Mouse (Mus musculus): ENCODE results near the gene Tmcc1. TPM values are rescaled to one million over a fixed set of nuclear protein-coding genes. Genes with fewer than 3 reads are reported as not detected.
A peak's percentile ranks its signal among the peaks of the same experiment; 100 is the strongest.
"Not testable (repeated sequence)": the region's sequence is repeated elsewhere in the genome, so short reads cannot be mapped to it uniquely, and the experiment has no call there.

Tmcc1 gene
- polyA plus RNA-seq, 1 experiment from 2014 or later: 35.0 TPM

GRCm38 (mm10) chr6:116192809-116193311 is 426 bp downstream of the Tmcc1 start:
- peak overlapping the region; percentile 80 for H3K4me2 ChIP-seq
- peak; percentile 90 for ATAC-seq (ENCODE audit: low FRiP score)
- no peaks in the 10 kb centered on the region for H3K9me3 ChIP-seq
- peak overlapping the region; percentile 91 for H3K27ac ChIP-seq
- H3K36me3 ChIP-seq: no peaks in the 10 kb centered on the region
- 0 out of 2 replicates have a peak, but pooled peaks cover 5% of the 10 kb centered on the region for H3K27me3 ChIP-seq
- H3K9ac ChIP-seq: peak overlapping the region; percentile 96
- H3K4me1 ChIP-seq (replicated peaks): peaks cover 34% of the 10 kb centered on the region
- H3K4me3 ChIP-seq: peak overlapping the region; percentile 93
- under 1% methylated on average over 28 of the region's 51 CpGs for WGBS

DNA sequence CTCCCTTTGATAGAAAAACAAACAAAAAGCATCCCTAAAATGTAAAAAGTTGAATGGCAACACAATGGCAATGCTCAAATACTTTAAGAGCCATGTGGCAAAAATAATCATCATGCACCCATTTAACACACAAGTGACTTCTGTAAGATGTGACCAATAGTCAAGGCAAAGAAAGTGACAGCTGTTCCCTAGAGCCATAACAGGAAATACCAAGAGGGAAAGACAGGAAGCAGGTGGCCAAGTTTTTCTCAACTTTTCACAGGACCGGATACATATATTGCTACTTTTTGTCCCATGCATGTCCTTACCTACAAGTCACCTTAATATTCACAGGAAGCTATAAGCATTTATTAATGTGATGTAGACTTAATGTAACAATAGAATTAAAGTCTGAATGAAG is 3.9 kb downstream of the Tmcc1 start:
- H3K4me1 ChIP-seq (replicated peaks): peaks cover 33% of the 10 kb centered on the region
- no peaks in the 10 kb centered on the region for H3K36me3 ChIP-seq
- no peaks in the 10 kb centered on the region for H3K27me3 ChIP-seq
- WGBS: 81% methylated on average over 1 of the region's 1 CpGs
- no peak overlapping the region for H3K9ac ChIP-seq
- H3K27ac ChIP-seq: no peak overlapping the region
- no peak overlapping the region for H3K4me2 ChIP-seq
- H3K9me3 ChIP-seq: no peaks in the 10 kb centered on the region
- no peak for ATAC-seq (ENCODE audit: low FRiP score)
- no peak overlapping the region for H3K4me3 ChIP-seq

GRCm38 (mm10) chr6:116186485-116186884 is 6.8 kb downstream of the Tmcc1 start:
- Histone ChIP-seq H3K9me3 (no peaks in the 10 kb centered on the region), H3K36me3 (peaks cover 3% of the 10 kb centered on the region; the same call in 1 of the 2 replicates), H3K4me3 (no peak overlapping the region), H3K27ac (no peak overlapping the region), H3K27me3 (no peaks in the 10 kb centered on the region), H3K9ac (no peak overlapping the region), H3K4me1 (replicated peaks) (peaks cover 26% of the 10 kb centered on the region), H3K4me2 (no peak overlapping the region)
- ATAC-seq (ENCODE audit: low FRiP score): no peak
- 55% methylated on average over 2 of the region's 2 CpGs for WGBS

GRCm38 (mm10) chr6:116183509-116183908 is 9.8 kb downstream of the Tmcc1 start:
- Histone ChIP-seq H3K4me3 (no peak overlapping the region), H3K9me3 (no peaks in the 10 kb centered on the region), H3K9ac (no peak overlapping the region), H3K27ac (no peak overlapping the region), H3K27me3 (no peaks in the 10 kb centered on the region), H3K4me2 (no peak overlapping the region), H3K36me3 (peaks cover 16% of the 10 kb centered on the region), H3K4me1 (replicated peaks) (peaks cover 6% of the 10 kb centered on the region)
- WGBS: 91% methylated on average over 5 of the region's 5 CpGs
- no peak for ATAC-seq (ENCODE audit: low FRiP score)

- Histone ChIP-seq H3K9ac (no peak overlapping the region), H3K4me1 (replicated peaks) (peaks cover 6% of the 10 kb centered on the region; the same call in 1 of the 2 replicates), H3K4me2 (no peak overlapping the region), H3K9me3 (no peaks in the 10 kb centered on the region), H3K4me3 (no peak overlapping the region), H3K27ac (no peak overlapping the region), H3K36me3 (peaks cover 21% of the 10 kb centered on the region), H3K27me3 (no peaks in the 10 kb centered on the region)
- WGBS: 69% methylated on average over 3 of the region's 3 CpGs
- no peak for ATAC-seq (ENCODE audit: low FRiP score)
These were observed 12.6 kb downstream of the Tmcc1 start for GRCm38 (mm10) chr6:116180731-116181130.

DNA sequence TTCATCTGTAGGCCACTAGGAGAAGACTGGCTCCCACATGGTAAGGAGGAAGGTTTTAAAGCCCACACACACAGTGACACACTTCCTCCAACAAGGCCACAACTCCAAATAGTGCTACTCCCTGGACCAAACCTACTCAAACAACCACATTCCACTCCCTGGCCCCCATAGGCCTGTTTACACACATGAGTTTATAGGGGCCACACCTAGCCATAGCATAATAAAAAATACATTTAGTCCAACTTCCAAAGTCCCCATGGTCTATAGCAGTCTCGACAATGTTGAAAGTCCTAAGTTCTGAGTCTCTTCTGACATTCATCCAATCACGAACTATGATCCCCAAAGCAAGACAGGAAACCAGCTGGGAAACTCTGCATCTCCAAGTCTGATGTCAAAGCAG is 14.9 kb downstream of the Tmcc1 start:
- H3K4me1 ChIP-seq (replicated peaks): peaks cover 6% of the 10 kb centered on the region; the same call in 1 of the 2 replicates

GRCm38 (mm10) chr6:116173511-116174099 is 19.7 kb downstream of the Tmcc1 start:
- peaks cover 20% of the 10 kb centered on the region for H3K36me3 ChIP-seq
- H3K4me2 ChIP-seq; H3K4me3 ChIP-seq; H3K27ac ChIP-seq; H3K27me3 ChIP-seq; ATAC-seq (ENCODE audit: low FRiP score); H3K9me3 ChIP-seq; H3K4me1 ChIP-seq (replicated peaks); H3K9ac ChIP-seq: not testable (repeated sequence)
- 72% methylated on average over 37 of the region's 37 CpGs for WGBS

More for the DNA sequence above, 14.9 kb downstream of the Tmcc1 start:
- Histone ChIP-seq H3K4me3 (no peak overlapping the region), H3K9ac (no peak overlapping the region), H3K27ac (no peak overlapping the region), H3K4me2 (no peak overlapping the region), H3K9me3 (no peaks in the 10 kb centered on the region), H3K36me3 (peaks cover 27% of the 10 kb centered on the region), H3K27me3 (no peaks in the 10 kb centered on the region)
- 97% methylated on average over 2 of the region's 2 CpGs for WGBS
- ATAC-seq (ENCODE audit: low FRiP score): no peak

DNA sequence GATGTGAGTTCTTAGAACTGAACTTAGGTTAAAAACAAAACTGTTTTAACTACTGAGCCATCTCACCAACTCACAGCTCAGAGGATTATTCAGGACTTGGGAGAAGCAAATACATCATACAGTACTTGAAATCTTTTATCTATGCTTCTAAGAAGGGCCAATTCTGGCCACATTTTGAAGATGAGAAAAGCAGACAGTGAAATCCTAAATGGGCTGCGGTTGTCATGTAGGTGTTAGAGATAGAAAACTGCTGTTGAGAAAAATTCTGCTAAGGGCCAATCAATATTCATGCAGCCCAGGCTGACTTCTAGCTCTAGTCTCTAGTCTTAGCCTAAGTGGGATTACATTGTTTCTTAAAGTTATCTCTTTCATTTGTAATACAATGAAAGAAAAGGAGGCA is 26.9 kb downstream of the Tmcc1 start:
- Histone ChIP-seq H3K4me2 (no peak overlapping the region), H3K9ac (no peak overlapping the region), H3K27ac (no peak overlapping the region), H3K36me3 (peaks cover 14% of the 10 kb centered on the region), H3K4me3 (no peak overlapping the region), H3K27me3 (no peaks in the 10 kb centered on the region), H3K4me1 (replicated peaks) (no peaks in the 10 kb centered on the region), H3K9me3 (no peaks in the 10 kb centered on the region)
- WGBS: 98% methylated on average over 1 of the region's 1 CpGs
- ATAC-seq (ENCODE audit: low FRiP score): no peak

- Histone ChIP-seq H3K9ac (no peak overlapping the region), H3K4me3 (no peak overlapping the region), H3K4me2 (no peak overlapping the region), H3K27me3 (no peaks in the 10 kb centered on the region), H3K4me1 (replicated peaks) (peaks cover 11% of the 10 kb centered on the region), H3K9me3 (no peaks in the 10 kb centered on the region), H3K36me3 (no peaks in the 10 kb centered on the region; the same call in 1 of the 2 replicates), H3K27ac (no peak overlapping the region)
- no peak for ATAC-seq (ENCODE audit: low FRiP score)
- 29% methylated on average over 3 of the region's 3 CpGs for WGBS
These were observed 38.2 kb downstream of the Tmcc1 start for GRCm38 (mm10) chr6:116154854-116155624.

DNA sequence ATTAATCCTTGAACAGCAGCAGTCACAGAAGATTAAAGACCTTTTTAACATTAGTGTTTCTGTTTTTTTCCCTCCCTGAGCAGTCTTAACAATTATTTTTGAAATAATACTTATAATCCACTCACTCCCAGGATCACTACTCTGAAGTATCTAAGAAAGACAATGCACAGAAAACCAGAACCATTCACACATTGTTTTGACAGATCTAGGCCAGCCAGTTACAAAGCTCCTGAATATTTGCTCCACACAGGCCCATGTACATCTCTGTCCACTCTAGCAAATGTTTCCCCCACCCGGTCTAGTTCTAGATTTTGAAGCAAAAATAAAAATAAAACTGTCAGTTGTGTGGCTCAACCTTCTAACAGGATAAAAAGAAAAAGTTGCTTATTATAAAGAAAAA is 45.9 kb downstream of the Tmcc1 start:
- no peaks in the 10 kb centered on the region for H3K27me3 ChIP-seq
- WGBS: 80% methylated on average over 1 of the region's 1 CpGs

GRCm38 (mm10) chr6:116141696-116142095 is 51.6 kb downstream of the Tmcc1 start:
- H3K9me3 ChIP-seq: no peaks in the 10 kb centered on the region
- no peak overlapping the region for H3K27ac ChIP-seq
- no peak overlapping the region for H3K9ac ChIP-seq
- no peaks in the 10 kb centered on the region for H3K36me3 ChIP-seq
- H3K27me3 ChIP-seq: no peaks in the 10 kb centered on the region
- H3K4me1 ChIP-seq (replicated peaks): peaks cover 11% of the 10 kb centered on the region; the same call in 1 of the 2 replicates
- WGBS: 60% methylated on average over 2 of the region's 2 CpGs
- ATAC-seq (ENCODE audit: low FRiP score): no peak
- H3K4me3 ChIP-seq: no peak overlapping the region
- no peak overlapping the region for H3K4me2 ChIP-seq

More for the DNA sequence above, 45.9 kb downstream of the Tmcc1 start:
- no peak overlapping the region for H3K9ac ChIP-seq
- no peak for ATAC-seq (ENCODE audit: low FRiP score)
- no peak overlapping the region for H3K27ac ChIP-seq
- H3K9me3 ChIP-seq: no peaks in the 10 kb centered on the region
- H3K36me3 ChIP-seq: no peaks in the 10 kb centered on the region; the same call in 1 of the 2 replicates
- no peak overlapping the region for H3K4me2 ChIP-seq
- no peak overlapping the region for H3K4me3 ChIP-seq
- H3K4me1 ChIP-seq (replicated peaks): no peaks in the 10 kb centered on the region

GRCm38 (mm10) chr6:116140782-116141181 is 52.5 kb downstream of the Tmcc1 start:
- H3K4me3 ChIP-seq: no peak overlapping the region
- H3K9me3 ChIP-seq: no peaks in the 10 kb centered on the region
- H3K27me3 ChIP-seq: no peaks in the 10 kb centered on the region
- no peak overlapping the region for H3K27ac ChIP-seq
- peaks cover 11% of the 10 kb centered on the region; the same call in 1 of the 2 replicates for H3K4me1 ChIP-seq (replicated peaks)
- no peak overlapping the region for H3K9ac ChIP-seq
- H3K4me2 ChIP-seq: no peak overlapping the region
- no peaks in the 10 kb centered on the region for H3K36me3 ChIP-seq
- no peak for ATAC-seq (ENCODE audit: low FRiP score)
